Mouse (Mus musculus) lung, embryonic 15.5 days (tissue): ENCODE measurements around the gene Sac3d1. TPM values are rescaled to one million over a fixed set of nuclear protein-coding genes. Genes with fewer than 3 reads are reported as not detected.
"Not testable (repeated sequence)": the region's sequence is repeated elsewhere in the genome, so short reads cannot be mapped to it uniquely, and the experiment has no call there.

Experiments
- ATAC-seq: fragments of 200-750 bp; cut with Nextera tagmentation; 2 replicates; pipeline ENCODE4 v1.8.0; 2017; ENCODE audit warnings: moderate number of reproducible peaks, borderline replicate concordance; ENCODE audit not compliant: low FRiP score, low TSS enrichment; ENCODE audit errors: extremely low read depth
- H3K27ac ChIP-seq: fragments of 300-500 bp; sonication (generic); 2 replicates; pipeline ENCODE4 v1.5.1; 2015; ENCODE audit warnings: moderate library complexity, mild to moderate bottlenecking, inconsistent platforms
- H3K27me3 ChIP-seq: fragments of 300-500 bp; sonication (generic); 2 replicates; pipeline ENCODE4 v1.6.1; 2015; ENCODE audit warnings: inconsistent platforms
- H3K36me3 ChIP-seq: fragments of 300-500 bp; sonication (generic); 2 replicates; pipeline ENCODE4 v1.6.1; 2015; ENCODE audit warnings: inconsistent platforms
- H3K4me1 ChIP-seq: fragments of 300-500 bp; sonication (generic); 2 replicates; pipeline ENCODE4 v1.6.1; 2015; ENCODE audit warnings: inconsistent platforms
- H3K4me2 ChIP-seq: fragments of 300-500 bp; sonication (generic); 2 replicates; pipeline ENCODE4 v1.6.1; 2015; ENCODE audit warnings: inconsistent platforms, mild to moderate bottlenecking, moderate library complexity
- H3K4me3 ChIP-seq: fragments of 300-500 bp; sonication (generic); 2 replicates; pipeline ENCODE4 v1.5.1; 2015; ENCODE audit warnings: mild to moderate bottlenecking, inconsistent platforms
- H3K9ac ChIP-seq: fragments of 300-500 bp; sonication (generic); 2 replicates; pipeline ENCODE4 v1.6.1; 2015; ENCODE audit warnings: inconsistent platforms
- H3K9me3 ChIP-seq: fragments of 300-500 bp; sonication (generic); 2 replicates; pipeline ENCODE4 v1.6.1; 2016; ENCODE audit warnings: inconsistent platforms
- WGBS: fragments of 180-500 bp; shearing (Covaris S2); methylation state at CpG from one replicate; pipeline ENCODE4 v1.1.7; 2015; 5-methylcytosine and 5-hydroxymethylcytosine counted together
- polyA plus RNA-seq: library from polyadenylated mRNA; unstranded; fragments of >200 nt; fragmentation: Nextera tagmentation; extraction: Ambion mirVana; gene quantifications from 2 replicates; pipeline ENCODE4 v1.2.1, GENCODE M21; 2015

The Sac3d1 gene
- polyA plus RNA-seq, 1 experiment from 2014 or later: 48.6 TPM

GRCm38 (mm10) chr19:6133197-6133596 is 14.7 kb upstream of the Sac3d1 start:
- not testable (repeated sequence) for H3K27me3 ChIP-seq, H3K4me2 ChIP-seq, ATAC-seq, H3K4me1 ChIP-seq, H3K4me3 ChIP-seq, H3K9me3 ChIP-seq, H3K9ac ChIP-seq, H3K27ac ChIP-seq
- WGBS: 14% methylated on average over 1 of the region's 1 CpGs
- H3K36me3 ChIP-seq: peaks cover 28% of the 10 kb centered on the region

- H3K4me3 ChIP-seq: no peak overlapping the region
- ATAC-seq: no peak
- WGBS: 81% methylated on average over 7 of the region's 7 CpGs
These were observed 13.8 kb upstream of the Sac3d1 start for GRCm38 (mm10) chr19:6132171-6132827.

GRCm38 (mm10) chr19:6130414-6131128 is 12.1 kb upstream of the Sac3d1 start:
- not testable (repeated sequence) for H3K9ac ChIP-seq, H3K4me3 ChIP-seq, H3K4me1 ChIP-seq, H3K4me2 ChIP-seq, ATAC-seq, H3K9me3 ChIP-seq, H3K27me3 ChIP-seq, H3K27ac ChIP-seq
- WGBS: 75% methylated on average over 7 of the region's 7 CpGs
- H3K36me3 ChIP-seq: peaks cover 11% of the 10 kb centered on the region; the same call in 1 of the 2 replicates

More at GRCm38 (mm10) chr19:6132171-6132827, 13.8 kb upstream of the Sac3d1 start:
- no peak overlapping the region for H3K4me2 ChIP-seq
- no peaks in the 10 kb centered on the region for H3K27me3 ChIP-seq
- H3K36me3 ChIP-seq: peaks cover 25% of the 10 kb centered on the region
- H3K27ac ChIP-seq: no peak overlapping the region
- no peaks in the 10 kb centered on the region; the same call in 1 of the 2 replicates for H3K4me1 ChIP-seq
- H3K9me3 ChIP-seq: no peaks in the 10 kb centered on the region
- no peak overlapping the region for H3K9ac ChIP-seq

GRCm38 (mm10) chr19:6127760-6128341 is 9.4 kb upstream of the Sac3d1 start, which contains the start of gene Snx15:
Snx15 (minus strand) TSS chr19:6128304.
- Histone ChIP-seq H3K4me1 (peaks cover 5% of the 10 kb centered on the region; the same call in 1 of the 2 replicates), H3K27me3 (no peaks in the 10 kb centered on the region), H3K4me2 (peak within 1 kb of the TSS; percentile 59), H3K9ac (peak within 1 kb of the TSS; percentile 65), H3K9me3 (no peaks in the 10 kb centered on the region), H3K4me3 (peak within 1 kb of the TSS; percentile 51), H3K27ac (peak within 1 kb of the TSS; percentile 89), H3K36me3 (no peaks in the 10 kb centered on the region)
- ATAC-seq: peak; percentile 94
- under 1% methylated on average over 32 of the region's 32 CpGs for WGBS

- peak overlapping the region; percentile 51 for H3K4me3 ChIP-seq
- H3K36me3 ChIP-seq: no peaks in the 10 kb centered on the region
- WGBS: 66% methylated on average over 10 of the region's 10 CpGs
- H3K4me2 ChIP-seq: peak overlapping the region; percentile 59
- no peak for ATAC-seq
- H3K4me1 ChIP-seq: peaks cover 5% of the 10 kb centered on the region; the same call in 1 of the 2 replicates
- H3K9me3 ChIP-seq: no peaks in the 10 kb centered on the region
- H3K27me3 ChIP-seq: no peaks in the 10 kb centered on the region
- peak overlapping the region; percentile 65; the same call in 1 of the 2 replicates for H3K9ac ChIP-seq
- peak overlapping the region; percentile 89; the same call in 1 of the 2 replicates for H3K27ac ChIP-seq
These were observed 8.5 kb upstream of the Sac3d1 start for GRCm38 (mm10) chr19:6126789-6127580.

- Histone ChIP-seq H3K9me3 (no peaks in the 10 kb centered on the region), H3K4me1 (peaks cover 5% of the 10 kb centered on the region; the same call in 1 of the 2 replicates), H3K36me3 (no peaks in the 10 kb centered on the region), H3K27me3 (no peaks in the 10 kb centered on the region), H3K9ac (no peak overlapping the region), H3K4me2 (no peak overlapping the region), H3K4me3 (no peak overlapping the region), H3K27ac (no peak overlapping the region)
- 25% methylated on average over 4 of the region's 4 CpGs for WGBS
- ATAC-seq: no peak
These were observed 7.8 kb upstream of the Sac3d1 start for GRCm38 (mm10) chr19:6126289-6126688.

- peaks cover 5% of the 10 kb centered on the region; the same call in 1 of the 2 replicates for H3K4me1 ChIP-seq
- H3K36me3 ChIP-seq: no peaks in the 10 kb centered on the region
- WGBS: 64% methylated on average over 2 of the region's 2 CpGs
These were observed 6.4 kb upstream of the Sac3d1 start for GRCm38 (mm10) chr19:6124898-6125297.

GRCm38 (mm10) chr19:6123330-6123729 is 4.9 kb upstream of the Sac3d1 start:
- no peak overlapping the region for H3K27ac ChIP-seq
- H3K9me3 ChIP-seq: no peaks in the 10 kb centered on the region
- ATAC-seq: no peak
- H3K4me1 ChIP-seq: peaks cover 13% of the 10 kb centered on the region
- H3K4me2 ChIP-seq: no peak overlapping the region
- H3K4me3 ChIP-seq: no peak overlapping the region
- H3K9ac ChIP-seq: no peak overlapping the region
- H3K36me3 ChIP-seq: no peaks in the 10 kb centered on the region
- H3K27me3 ChIP-seq: no peaks in the 10 kb centered on the region
- WGBS: 71% methylated on average over 8 of the region's 8 CpGs

More at GRCm38 (mm10) chr19:6124898-6125297, 6.4 kb upstream of the Sac3d1 start:
- H3K4me2 ChIP-seq: no peak overlapping the region
- no peak overlapping the region for H3K4me3 ChIP-seq
- H3K9ac ChIP-seq: no peak overlapping the region
- H3K9me3 ChIP-seq: no peaks in the 10 kb centered on the region
- no peak for ATAC-seq
- H3K27ac ChIP-seq: no peak overlapping the region
- H3K27me3 ChIP-seq: no peaks in the 10 kb centered on the region

GRCm38 (mm10) chr19:6121761-6122160 is 3.3 kb upstream of the Sac3d1 start:
- Histone ChIP-seq H3K9me3 (no peaks in the 10 kb centered on the region), H3K4me2 (no peak overlapping the region), H3K4me3 (no peak overlapping the region), H3K27me3 (no peaks in the 10 kb centered on the region), H3K4me1 (peaks cover 16% of the 10 kb centered on the region), H3K27ac (no peak overlapping the region), H3K36me3 (no peaks in the 10 kb centered on the region), H3K9ac (no peak overlapping the region)
- WGBS: 28% methylated on average over 19 of the region's 19 CpGs
- ATAC-seq: no peak

GRCm38 (mm10) chr19:6118677-6119185 is 281 bp upstream of the Sac3d1 start:
- peak; percentile 35 for ATAC-seq
- peak overlapping the region; percentile 99 for H3K27ac ChIP-seq
- peaks cover 25% of the 10 kb centered on the region for H3K36me3 ChIP-seq
- H3K4me2 ChIP-seq: peak overlapping the region; percentile 85
- H3K27me3 ChIP-seq: no peaks in the 10 kb centered on the region
- no peaks in the 10 kb centered on the region for H3K9me3 ChIP-seq
- WGBS: 1% methylated on average over 8 of the region's 8 CpGs
- H3K4me1 ChIP-seq: peaks cover 22% of the 10 kb centered on the region
- peak overlapping the region; percentile 81 for H3K9ac ChIP-seq
- peak overlapping the region; percentile 70 for H3K4me3 ChIP-seq

- ATAC-seq: no peak
- H3K4me2 ChIP-seq: peak overlapping the region; percentile 85
- H3K4me3 ChIP-seq: peak overlapping the region; percentile 70
- H3K36me3 ChIP-seq: peaks cover 25% of the 10 kb centered on the region
- H3K9ac ChIP-seq: peak overlapping the region; percentile 81
- no peaks in the 10 kb centered on the region for H3K9me3 ChIP-seq
- 3% methylated on average over 32 of the region's 32 CpGs for WGBS
- H3K27ac ChIP-seq: peak overlapping the region; percentile 99
- no peaks in the 10 kb centered on the region for H3K27me3 ChIP-seq
- H3K4me1 ChIP-seq: peaks cover 22% of the 10 kb centered on the region
These were observed 984 bp downstream of the Sac3d1 start for GRCm38 (mm10) chr19:6117346-6117985.
